Mouse (Mus musculus) ovary, adult 18-20 months (tissue): ENCODE results near the gene Endou.

Experiments
- DNase-seq: peaks from one replicate; pipeline ENCODE4 v3.0.0; 2022; ENCODE audit warnings: low spot score, mixed read lengths

Endou gene

GRCm38 (mm10) chr15:97754476-97754875, 23.3 kb upstream of the Endou start:
- no peak for DNase-seq

GRCm38 (mm10) chr15:97752491-97752890, 21.4 kb upstream of the Endou start:
- no peak for DNase-seq

GRCm38 (mm10) chr15:97751676-97752075, 20.5 kb upstream of the Endou start:
- DNase-seq, result no peak

- peak; percentile 76 for DNase-seq
Measured at GRCm38 (mm10) chr15:97750697-97751096, 19.6 kb upstream of the Endou start.

- no peak for DNase-seq
Measured at GRCm38 (mm10) chr15:97749841-97750240, 18.7 kb upstream of the Endou start.

- DNase-seq, result no peak
Measured at GRCm38 (mm10) chr15:97749397-97749796, 18.3 kb upstream of the Endou start.

- no peak for DNase-seq
Measured at GRCm38 (mm10) chr15:97748964-97749363, 17.8 kb upstream of the Endou start.

GRCm38 (mm10) chr15:97748309-97748708, 17.2 kb upstream of the Endou start:
- no peak for DNase-seq

- DNase-seq, result no peak
Measured at GRCm38 (mm10) chr15:97747486-97747885, 16.3 kb upstream of the Endou start.

- DNase-seq, result no peak
Measured at GRCm38 (mm10) chr15:97746748-97747147, 15.6 kb upstream of the Endou start.

GRCm38 (mm10) chr15:97746278-97746677, 15.1 kb upstream of the Endou start:
- no peak for DNase-seq

GRCm38 (mm10) chr15:97745331-97745730, 14.2 kb upstream of the Endou start:
- peak; percentile 74 for DNase-seq

GRCm38 (mm10) chr15:97744930-97745329, 13.8 kb upstream of the Endou start:
- no peak for DNase-seq

GRCm38 (mm10) chr15:97743961-97744525, 12.9 kb upstream of the Endou start:
- DNase-seq, result no peak

GRCm38 (mm10) chr15:97743210-97743609, 12.1 kb upstream of the Endou start:
- no peak for DNase-seq

- no peak for DNase-seq
Measured at GRCm38 (mm10) chr15:97742600-97742999, 11.5 kb upstream of the Endou start.

- no peak for DNase-seq
Measured at GRCm38 (mm10) chr15:97742074-97742473, 10.9 kb upstream of the Endou start.

- DNase-seq, result no peak
Measured at GRCm38 (mm10) chr15:97741662-97742061, 10.5 kb upstream of the Endou start.

- DNase-seq, result no peak
Measured at GRCm38 (mm10) chr15:97740283-97740732, 9.2 kb upstream of the Endou start.

GRCm38 (mm10) chr15:97738923-97739322, 7.8 kb upstream of the Endou start:
- no peak for DNase-seq

- DNase-seq, result no peak
Measured at GRCm38 (mm10) chr15:97731988-97732387, 849 bp upstream of the Endou start.

- no peak for DNase-seq
Measured at GRCm38 (mm10) chr15:97730365-97730764, 774 bp downstream of the Endou start.

GRCm38 (mm10) chr15:97728804-97729203, 2.3 kb downstream of the Endou start:
- no peak for DNase-seq

- DNase-seq, result no peak
Measured at GRCm38 (mm10) chr15:97728394-97728793, 2.7 kb downstream of the Endou start.
